Mouse (Mus musculus) 3T3-L1 (cell line): ENCODE results near the gene Fibcd1.

ENCODE experiments used
- DNase-seq: peaks from one replicate; pipeline ENCODE4 v3.0.0-alpha.2; 2015; ENCODE audit warnings: low read depth, low spot score

Gene Fibcd1

GRCm38 (mm10) chr2:31845896-31846691 lies at the start of gene Fibcd1:
Gene Fibcd1 (minus strand): TSS chr2:31846005.
- no peak for DNase-seq

DNA sequence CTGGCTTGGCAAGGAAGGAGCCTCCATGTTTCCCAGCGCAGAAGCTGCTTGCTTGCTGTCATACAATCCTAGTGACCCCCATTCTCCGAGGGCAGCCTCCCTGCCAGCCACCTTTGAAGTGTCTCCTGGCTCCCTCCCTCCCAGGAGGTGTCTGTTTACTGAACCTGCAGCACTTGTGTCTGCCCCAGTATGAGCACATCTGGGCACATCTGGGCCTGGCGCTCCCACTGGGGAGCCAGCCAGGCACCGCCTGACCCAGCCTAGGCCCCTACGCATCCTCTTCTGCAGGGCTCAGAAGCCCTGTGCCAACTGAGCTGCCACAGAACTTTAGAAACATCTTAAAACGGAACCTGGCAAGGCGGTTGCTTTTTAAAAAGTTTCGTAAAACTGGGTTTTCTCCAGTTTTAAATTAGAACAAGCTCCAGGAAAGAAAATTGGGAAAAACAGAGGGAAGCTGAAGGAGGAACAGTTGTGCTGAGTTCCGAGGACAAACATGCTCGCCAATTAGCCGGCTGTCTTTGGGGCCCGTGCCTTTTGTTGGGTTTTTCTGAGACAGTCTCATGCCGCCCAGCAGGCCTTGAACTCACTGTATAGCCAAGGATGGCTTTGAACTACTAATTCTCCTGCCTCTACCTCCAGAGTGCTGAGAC lies 48.5 kb upstream of the Fibcd1 start:
- DNase-seq, result no peak

DNA sequence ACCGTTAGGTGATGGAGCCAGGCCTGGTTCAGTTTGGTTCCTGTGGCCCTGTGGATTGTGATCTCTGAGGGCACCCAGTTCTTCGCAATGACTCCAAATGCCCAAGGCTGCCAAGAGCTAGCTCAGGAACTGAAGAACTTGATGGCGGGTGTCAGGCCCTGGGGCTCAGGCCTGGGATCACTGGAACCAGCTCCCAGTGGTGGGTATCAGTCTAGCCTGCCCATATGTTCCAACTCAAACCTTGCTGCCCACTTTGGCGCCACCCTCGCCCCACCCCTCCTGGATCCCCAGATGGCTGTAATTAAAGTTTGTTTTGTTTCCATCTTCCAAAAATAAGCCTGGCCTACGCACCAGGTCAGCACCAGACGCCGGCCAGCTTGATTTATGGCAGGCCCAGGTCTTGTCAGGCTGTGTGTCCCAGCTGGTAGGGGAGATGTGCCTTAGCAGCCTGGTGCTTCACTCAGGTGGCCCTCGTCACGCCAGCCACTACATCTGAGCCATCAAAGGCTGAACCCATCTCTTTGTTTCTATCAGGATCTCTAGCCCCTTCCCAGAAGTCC lies 47.4 kb upstream of the Fibcd1 start:
- no peak for DNase-seq

DNA sequence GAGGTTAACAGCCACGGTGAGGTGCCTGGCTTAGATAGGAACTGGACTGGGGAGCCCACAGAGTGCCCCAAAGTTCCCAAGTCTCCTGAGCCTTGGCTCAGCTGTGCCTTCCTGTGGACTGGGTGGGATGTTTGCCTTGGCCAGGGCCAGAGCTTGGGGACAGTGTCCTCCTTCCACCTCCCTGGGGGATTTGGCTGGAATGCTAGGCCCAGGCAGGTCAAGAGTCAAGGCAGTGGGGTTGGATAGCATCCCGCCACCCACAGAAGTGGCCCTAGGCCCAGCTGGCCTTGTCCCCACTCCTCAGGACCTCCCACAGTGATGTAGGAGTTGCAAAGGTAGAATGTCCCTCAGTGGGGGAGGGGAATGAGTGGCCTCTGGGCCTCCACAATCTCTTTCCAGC lies 45.4 kb upstream of the Fibcd1 start:
- no peak for DNase-seq

DNA sequence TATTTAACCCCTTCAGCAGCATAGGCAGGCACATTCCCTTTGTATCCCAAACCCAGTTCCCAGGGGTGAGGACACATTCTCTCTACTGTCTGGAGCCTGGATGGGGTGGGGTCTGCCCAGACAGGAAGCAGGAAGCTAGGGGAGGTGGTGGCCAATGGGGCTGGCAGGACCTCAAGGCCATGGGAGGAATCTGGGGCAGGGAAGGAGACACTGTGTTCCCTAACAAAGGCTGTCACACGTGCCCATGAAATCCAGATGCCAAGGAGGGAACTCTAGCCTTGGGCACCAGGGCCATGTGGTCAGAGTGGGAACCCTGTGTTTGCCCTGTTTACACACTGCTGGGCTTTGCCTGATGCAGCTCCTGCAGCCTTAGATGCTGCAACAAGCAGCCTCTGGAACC lies 43.1 kb upstream of the Fibcd1 start:
- no peak for DNase-seq

GRCm38 (mm10) chr2:31887030-31887429 lies 41.2 kb upstream of the Fibcd1 start, which contains the start of gene Lamc3:
Gene Lamc3 (plus strand): TSS chr2:31887291.
- DNase-seq, result no peak

- peak; percentile 73 for DNase-seq
Observed at GRCm38 (mm10) chr2:31884806-31885205, 39.0 kb upstream of the Fibcd1 start.

DNA sequence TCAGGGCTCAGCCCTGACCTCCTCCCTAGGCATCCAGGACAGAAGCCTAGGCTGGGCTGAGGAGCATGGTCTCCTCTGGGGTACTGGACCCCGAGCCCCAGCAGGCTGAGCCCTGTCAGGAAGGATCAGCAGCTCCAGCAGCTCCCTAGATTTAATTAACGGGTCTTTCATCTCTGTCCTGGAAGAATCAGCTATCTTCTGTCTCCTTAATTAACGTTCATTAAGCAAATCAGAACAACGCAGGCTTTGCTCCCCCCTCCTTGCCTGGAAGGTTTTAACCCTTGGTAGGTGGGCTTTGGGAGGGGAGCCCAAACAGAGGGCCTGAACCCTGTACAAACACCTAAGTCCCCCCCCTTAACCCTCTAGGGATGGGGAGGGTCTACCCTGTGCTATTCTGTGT lies 37.3 kb upstream of the Fibcd1 start:
- DNase-seq, result no peak

DNA sequence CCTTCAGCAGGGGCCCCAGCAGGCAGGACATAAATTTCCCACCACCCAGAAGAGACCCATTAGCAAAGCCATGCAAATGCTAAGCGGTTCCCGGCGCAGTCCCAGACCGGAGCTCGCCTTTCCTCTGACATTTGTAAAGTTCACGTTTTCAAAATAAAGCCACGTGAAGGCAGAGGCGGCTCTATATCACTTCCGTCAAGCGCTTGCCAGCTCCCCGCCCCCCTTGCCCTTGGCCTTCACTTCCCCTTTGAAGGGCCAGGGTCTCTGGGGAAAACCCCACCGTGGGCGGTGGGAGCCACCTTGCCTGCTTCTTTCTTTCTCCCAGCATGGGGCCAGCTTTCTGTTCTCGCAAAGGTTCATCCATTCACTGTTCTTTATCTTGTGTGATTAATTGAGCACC lies 35.1 kb upstream of the Fibcd1 start:
- DNase-seq, result no peak

GRCm38 (mm10) chr2:31878610-31879009 lies 32.8 kb upstream of the Fibcd1 start:
- DNase-seq, result no peak

DNA sequence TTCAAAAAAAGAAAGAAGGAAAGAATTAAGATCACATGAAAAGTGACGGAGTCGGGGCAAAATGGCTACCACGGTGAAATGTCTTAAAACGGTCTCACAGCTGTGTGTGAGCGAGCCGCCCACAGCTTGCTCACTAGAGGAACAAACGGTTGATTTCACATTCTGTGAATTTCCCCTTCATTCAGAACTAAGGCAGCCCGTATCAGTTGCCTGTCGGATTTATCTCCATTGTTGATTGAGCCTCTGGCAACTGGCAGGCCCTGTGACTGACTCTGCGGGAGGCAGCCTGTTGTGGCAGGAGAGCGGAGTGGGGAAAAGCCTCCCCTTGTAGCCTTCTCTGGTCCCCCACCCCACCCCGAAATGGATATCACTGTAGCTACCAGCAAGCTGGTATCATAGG lies 30.6 kb upstream of the Fibcd1 start:
- DNase-seq, result no peak

- no peak for DNase-seq
Observed at GRCm38 (mm10) chr2:31874290-31874855, 28.6 kb upstream of the Fibcd1 start.

DNA sequence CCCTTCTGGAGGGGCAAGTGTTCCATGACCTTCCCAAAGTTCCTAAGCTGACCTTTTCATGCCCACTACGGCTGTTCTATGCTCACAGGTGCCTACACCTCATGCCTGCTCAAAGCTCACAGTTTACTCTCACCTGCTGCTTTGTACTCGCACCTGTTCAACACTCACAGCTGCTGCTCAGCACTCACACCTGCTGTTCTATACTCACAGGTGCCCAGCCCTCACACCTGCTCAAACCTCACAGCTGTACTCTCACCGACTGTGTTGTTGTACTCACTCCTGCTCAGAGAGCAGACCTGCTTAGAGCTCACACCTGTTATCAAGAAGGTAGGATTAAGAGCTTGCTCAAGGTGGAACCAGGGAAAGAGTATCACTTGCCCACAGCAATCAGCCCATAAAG lies 24.9 kb upstream of the Fibcd1 start:
- DNase-seq, result no peak

- no peak for DNase-seq
Observed at GRCm38 (mm10) chr2:31869692-31870091, 23.9 kb upstream of the Fibcd1 start.

DNA sequence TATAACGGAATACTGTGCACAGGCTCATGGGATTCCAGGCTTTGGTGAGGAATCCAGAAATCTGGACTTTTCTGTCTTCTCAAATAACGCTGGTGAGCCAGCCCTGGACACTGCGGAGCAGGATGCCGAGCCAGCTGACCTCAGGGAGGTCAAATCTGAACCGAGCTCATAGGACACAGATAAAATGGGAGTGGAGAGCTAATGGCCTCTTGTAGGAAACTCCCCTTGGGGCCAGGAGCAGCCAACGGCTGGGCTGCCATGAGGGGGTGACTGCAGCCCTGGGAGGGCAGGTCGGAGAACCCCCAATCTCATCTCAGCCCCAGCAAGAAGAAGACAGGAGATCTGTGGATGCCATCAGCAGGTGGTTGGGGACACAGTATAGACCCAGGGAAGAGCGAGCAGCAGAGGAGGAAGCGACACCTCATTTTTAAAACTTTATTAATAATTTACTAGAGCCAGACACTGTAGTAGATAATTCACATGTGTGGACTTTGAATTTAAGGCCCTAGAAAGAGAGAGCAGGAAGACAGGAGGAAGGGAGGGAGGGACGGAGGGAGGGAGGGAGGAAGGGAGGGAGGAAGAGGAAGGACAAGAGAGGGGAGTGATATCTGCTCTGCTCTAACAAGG lies 22.8 kb upstream of the Fibcd1 start:
- DNase-seq, result no peak

GRCm38 (mm10) chr2:31867773-31868537 lies 22.1 kb upstream of the Fibcd1 start:
- peak; percentile 29 for DNase-seq

GRCm38 (mm10) chr2:31865794-31866193 lies 20.0 kb upstream of the Fibcd1 start:
- peak; percentile 21 for DNase-seq

GRCm38 (mm10) chr2:31865322-31865721 lies 19.5 kb upstream of the Fibcd1 start:
- DNase-seq, result no peak

DNA sequence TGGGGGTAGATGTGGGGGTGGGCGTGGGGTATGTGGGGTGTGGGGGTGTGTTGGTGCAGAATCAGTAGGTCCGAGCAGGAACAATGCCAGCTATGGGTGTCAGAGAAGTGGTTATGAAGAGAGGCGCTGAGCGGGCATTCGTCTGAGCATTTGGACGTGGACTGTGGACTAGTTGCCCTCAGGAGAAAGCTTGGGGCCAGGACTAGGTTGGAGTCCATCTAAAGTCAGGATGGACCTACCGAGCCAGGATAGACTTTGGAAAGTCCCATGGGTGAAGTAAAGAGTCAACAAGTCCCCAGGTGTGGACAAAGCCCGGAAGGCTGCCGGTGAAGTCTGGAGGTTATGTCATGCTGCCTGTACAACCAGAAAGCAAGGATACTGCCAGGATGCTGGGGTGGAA lies 19.1 kb upstream of the Fibcd1 start:
- DNase-seq, result no peak

GRCm38 (mm10) chr2:31863766-31864165 lies 18.0 kb upstream of the Fibcd1 start:
- DNase-seq, result no peak

GRCm38 (mm10) chr2:31862919-31863318 lies 17.1 kb upstream of the Fibcd1 start:
- no peak for DNase-seq
